Mouse (Mus musculus) MEL (cell line): ENCODE measurements around the gene Oit3. TPM values are rescaled to one million over a fixed set of nuclear protein-coding genes. Genes with fewer than 3 reads are reported as not detected.

Experiments used
- DNase-seq: peaks from one replicate; pipeline ENCODE4 v3.0.0; 2011; ENCODE audit warnings: low read depth, low spot score
- H3K27ac ChIP-seq: 2 replicates; pipeline ENCODE4 v1.5.1; 2012; ENCODE audit warnings: low read depth, mild to moderate bottlenecking, control low read depth, low read length, moderate library complexity; ENCODE audit not compliant: control insufficient read depth
- H3K27me3 ChIP-seq, 2 experiments: fragments of 150-350 bp in 1 of 2; sonication (generic) in 1 of 2; 2 replicates each; pipeline ENCODE4 v1.6.1; 2012; ENCODE audit warnings: low read length in 2 of 2, mild to moderate bottlenecking in 2 of 2, improper control_type of control experiment in 1 of 2, moderate library complexity in 1 of 2; ENCODE audit not compliant: insufficient read depth in 2 of 2, control insufficient read depth in 1 of 2
- H3K36me3 ChIP-seq, 2 experiments: 2 replicates each; pipeline ENCODE4 v1.6.1; 2012 to 2014; ENCODE audit warnings: low read length in 2 of 2, improper control_type of control experiment in 1 of 2, inconsistent platforms in 1 of 2, mild to moderate bottlenecking in 1 of 2; ENCODE audit not compliant: insufficient read depth in 2 of 2, control insufficient read depth in 1 of 2
- H3K4me1 ChIP-seq, 2 experiments: fragments of 150-350 bp in 1 of 2; sonication (generic) in 1 of 2; 2 replicates each; pipeline ENCODE4 v1.6.1; 2012; ENCODE audit warnings: low read length in 2 of 2, improper control_type of control experiment in 1 of 2, mild to moderate bottlenecking in 1 of 2; ENCODE audit not compliant: insufficient read depth in 2 of 2, control insufficient read depth in 1 of 2
- H3K4me3 ChIP-seq, 2 experiments: fragments of 150-350 bp in 1 of 2; sonication (generic) in 1 of 2; 2 replicates each; pipeline ENCODE4 v1.5.1; 2012; ENCODE audit warnings: low read depth in 2 of 2, low read length in 2 of 2, mild to moderate bottlenecking in 2 of 2, moderate library complexity in 2 of 2, control low read depth in 1 of 2, improper control_type of control experiment in 1 of 2; ENCODE audit not compliant: control insufficient read depth in 1 of 2, insufficient read depth in 1 of 2
- H3K79me2 ChIP-seq: 2 replicates; pipeline ENCODE4 v1.6.1; 2012; ENCODE audit warnings: mild to moderate bottlenecking, low read length, moderate library complexity; ENCODE audit not compliant: control insufficient read depth, poor library complexity, insufficient read depth
- H3K9ac ChIP-seq: 2 replicates; pipeline ENCODE4 v1.6.1; 2012; ENCODE audit warnings: low read depth, mild to moderate bottlenecking, control low read depth, low read length, moderate library complexity; ENCODE audit not compliant: control insufficient read depth, poor library complexity, severe bottlenecking
- H3K9me3 ChIP-seq: fragments of 150-350 bp; sonication (generic); replicated peaks from 2 replicates; pipeline ENCODE4 v1.6.1; 2012; ENCODE audit warnings: mild to moderate bottlenecking, low read length, improper control_type of control experiment, moderate library complexity; ENCODE audit not compliant: insufficient read depth
- CTCF ChIP-seq, 3 experiments: IDR thresholded peaks in 2 of 3; conservative IDR thresholded peaks in 1 of 3; 2 replicates each; pipeline ENCODE4 v1.5.1; 2011 to 2012; ENCODE audit warnings: low read length in 3 of 3, low read depth in 2 of 3, mild to moderate bottlenecking in 2 of 3, improper control_type of control experiment in 1 of 3, inconsistent platforms in 1 of 3, mixed read lengths in 1 of 3, moderate library complexity in 1 of 3; ENCODE audit not compliant: control insufficient read depth in 1 of 3, insufficient read depth in 1 of 3, poor library complexity in 1 of 3, severe bottlenecking in 1 of 3
- EP300 ChIP-seq, 2 experiments: IDR thresholded peaks; 2 replicates each; pipeline ENCODE4 v1.6.1; 2011; ENCODE audit warnings: improper control_type of control experiment in 2 of 2, low read length in 2 of 2, low read depth in 1 of 2, mild to moderate bottlenecking in 1 of 2
- ETS1 ChIP-seq: IDR thresholded peaks from 2 replicates; pipeline ENCODE4 v1.6.1; 2012; ENCODE audit warnings: low read depth, mild to moderate bottlenecking, inconsistent platforms, low read length, improper control_type of control experiment, moderate library complexity
- MAX ChIP-seq: IDR thresholded peaks from 2 replicates; pipeline ENCODE4 v1.6.1; 2011; ENCODE audit warnings: low read length, improper control_type of control experiment
- RAD21 ChIP-seq: IDR thresholded peaks from 2 replicates; pipeline ENCODE4 v1.6.1; 2011; ENCODE audit warnings: mild to moderate bottlenecking, low read depth, low read length, improper control_type of control experiment
- RCOR1 ChIP-seq: IDR thresholded peaks from 2 replicates; pipeline ENCODE4 v1.6.1; 2012; ENCODE audit warnings: low read depth, mild to moderate bottlenecking, inconsistent platforms, low read length, improper control_type of control experiment
- SMC3 ChIP-seq: IDR thresholded peaks from 2 replicates; pipeline ENCODE4 v1.6.1; 2011; ENCODE audit warnings: low read depth, low read length, improper control_type of control experiment
- TBP ChIP-seq: IDR thresholded peaks from 2 replicates; pipeline ENCODE4 v1.8.0; 2011; ENCODE audit warnings: low read depth, low read length, improper control_type of control experiment
- UBTF ChIP-seq: IDR thresholded peaks from 2 replicates; pipeline ENCODE4 v1.6.1; 2012; ENCODE audit warnings: low read depth, mild to moderate bottlenecking, inconsistent platforms, low read length, improper control_type of control experiment, moderate library complexity, borderline replicate concordance; ENCODE audit not compliant: insufficient read depth
- USF1 ChIP-seq: IDR thresholded peaks from 2 replicates; pipeline ENCODE4 v1.6.1; 2014; ENCODE audit warnings: low read depth, mild to moderate bottlenecking, inconsistent platforms, low read length, improper control_type of control experiment, moderate library complexity
- ZC3H11A ChIP-seq: IDR thresholded peaks from 2 replicates; pipeline ENCODE4 v1.6.1; 2012; ENCODE audit warnings: low read depth, mild to moderate bottlenecking, inconsistent platforms, low read length, improper control_type of control experiment
- ZKSCAN1 ChIP-seq: IDR thresholded peaks from 2 replicates; pipeline ENCODE4 v1.6.1; 2012; ENCODE audit warnings: low read depth, mild to moderate bottlenecking, inconsistent platforms, low read length, improper control_type of control experiment, moderate library complexity
- ZNF384 ChIP-seq: IDR thresholded peaks from 2 replicates; pipeline ENCODE4 v1.6.1; 2012; ENCODE audit warnings: low read depth, mild to moderate bottlenecking, inconsistent platforms, low read length, improper control_type of control experiment
- polyA plus RNA-seq, 2 experiments: library from polyadenylated mRNA; stranded (reverse) in 1 of 2; unstranded in 1 of 2; fragments of >175 nt in 1 of 2; fragments of >200 nt in 1 of 2; gene quantifications; 2 replicates each; pipeline versions ENCODE4 v1.2.1 to v1.2.4; 2012; ENCODE audit warnings: low replicate concordance in 2 of 2, low read depth in 1 of 2; ENCODE audit not compliant: insufficient read length in 2 of 2, insufficient read depth in 1 of 2, missing spikeins in 1 of 2
- total RNA-seq: library from RNA; depleted of rRNA; stranded (reverse); fragments of 300-350 nt; gene quantifications from 2 replicates; pipeline ENCODE4 v1.2.3, GENCODE M21; 2012; rRNA removed

The Oit3 gene
- total RNA-seq = not detected in 2 replicates
- under 1 TPM in 1 of 2 experiments, not detected in 1; 0.07 TPM for polyA plus RNA-seq

GRCm38 (mm10) chr10:59441735-59442134 is at the start of gene Oit3:
Gene Oit3, minus strand, starts transcription at chr10:59441778.
- no peaks in the 10 kb centered on the region for H3K36me3 ChIP-seq
- no peaks in the 10 kb centered on the region for H3K4me1 ChIP-seq
- no peaks in the 10 kb centered on the region for H3K9me3 ChIP-seq
- TF ChIP-seq ETS1 (no peak), MAX (no peak)
- TF ChIP-seq, all 39 proteins: peak for 0
- H3K4me3 ChIP-seq = no peak within 1 kb of the TSS
- no peak within 1 kb of the TSS for H3K9ac ChIP-seq
- no peak within 1 kb of the TSS for H3K27ac ChIP-seq
- H3K27me3 ChIP-seq = no peaks in the 10 kb centered on the region
- no peak for DNase-seq
- no peaks in the 10 kb centered on the region for H3K79me2 ChIP-seq

- peak; percentile 40 for TF ChIP-seq SMC3
- peak; percentile 40; the same call in 1 of the 2 replicates for TF ChIP-seq ZNF384
- no peak for TF ChIP-seq USF1
- peak in 2 of 3 experiments; percentile 15 to 42; a peak in 2 of 6 replicates for TF ChIP-seq CTCF (IDR thresholded peaks at IDR 0.05 in 2 of 3, conservative IDR thresholded peaks at IDR 0.05 in 1 of 3; ENCODE audit: control insufficient read depth in 1 of 3, insufficient read depth in 1 of 3, low read depth in 2 of 3, low read length in 3 of 3, poor library complexity in 1 of 3, severe bottlenecking in 1 of 3)
- TF ChIP-seq ZKSCAN1 = no peak
- TF ChIP-seq RAD21 = peak; percentile 47
- H3K4me3 ChIP-seq = no peak overlapping the region
- no peaks in the 10 kb centered on the region for H3K27me3 ChIP-seq
- no peaks in the 10 kb centered on the region for H3K4me1 ChIP-seq
- no peak overlapping the region for H3K27ac ChIP-seq
- H3K9me3 ChIP-seq = no peaks in the 10 kb centered on the region
- DNase-seq = peak; percentile 13
- H3K36me3 ChIP-seq = no peaks in the 10 kb centered on the region
- no peak overlapping the region for H3K9ac ChIP-seq
- H3K79me2 ChIP-seq = no peaks in the 10 kb centered on the region
Observed at GRCm38 (mm10) chr10:59490920-59491319, 49.3 kb upstream of the Oit3 start.

- no peak for TF ChIP-seq CTCF (IDR thresholded peaks at IDR 0.05 in 2 of 3, conservative IDR thresholded peaks at IDR 0.05 in 1 of 3; ENCODE audit: control insufficient read depth in 1 of 3, insufficient read depth in 1 of 3, low read depth in 2 of 3, low read length in 3 of 3, poor library complexity in 1 of 3, severe bottlenecking in 1 of 3)
- no peak for TF ChIP-seq TBP
- TF ChIP-seq RCOR1 = no peak
- TF ChIP-seq ZC3H11A = no peak
- no peak for TF ChIP-seq UBTF
- TF ChIP-seq EP300 (IDR thresholded peaks at IDR 0.05; ENCODE audit: low read depth in 1 of 2, low read length in 2 of 2) = no peak
- Histone ChIP-seq H3K36me3 (no peaks in the 10 kb centered on the region), H3K27ac (no peak overlapping the region), H3K4me3 (no peak overlapping the region), H3K27me3 (no peaks in the 10 kb centered on the region), H3K4me1 (no peaks in the 10 kb centered on the region), H3K9me3 (no peaks in the 10 kb centered on the region), H3K79me2 (no peaks in the 10 kb centered on the region), H3K9ac (no peak overlapping the region)
- DNase-seq = no peak
Observed at GRCm38 (mm10) chr10:59489411-59489810, 47.8 kb upstream of the Oit3 start.
